Mouse (Mus musculus): ENCODE measurements around the gene Sgms2. TPM values are rescaled to one million over a fixed set of nuclear protein-coding genes. Genes with fewer than 3 reads are reported as not detected.

Sgms2 gene
- polyA plus RNA-seq, 1 experiment, result 4.2 TPM

DNA sequence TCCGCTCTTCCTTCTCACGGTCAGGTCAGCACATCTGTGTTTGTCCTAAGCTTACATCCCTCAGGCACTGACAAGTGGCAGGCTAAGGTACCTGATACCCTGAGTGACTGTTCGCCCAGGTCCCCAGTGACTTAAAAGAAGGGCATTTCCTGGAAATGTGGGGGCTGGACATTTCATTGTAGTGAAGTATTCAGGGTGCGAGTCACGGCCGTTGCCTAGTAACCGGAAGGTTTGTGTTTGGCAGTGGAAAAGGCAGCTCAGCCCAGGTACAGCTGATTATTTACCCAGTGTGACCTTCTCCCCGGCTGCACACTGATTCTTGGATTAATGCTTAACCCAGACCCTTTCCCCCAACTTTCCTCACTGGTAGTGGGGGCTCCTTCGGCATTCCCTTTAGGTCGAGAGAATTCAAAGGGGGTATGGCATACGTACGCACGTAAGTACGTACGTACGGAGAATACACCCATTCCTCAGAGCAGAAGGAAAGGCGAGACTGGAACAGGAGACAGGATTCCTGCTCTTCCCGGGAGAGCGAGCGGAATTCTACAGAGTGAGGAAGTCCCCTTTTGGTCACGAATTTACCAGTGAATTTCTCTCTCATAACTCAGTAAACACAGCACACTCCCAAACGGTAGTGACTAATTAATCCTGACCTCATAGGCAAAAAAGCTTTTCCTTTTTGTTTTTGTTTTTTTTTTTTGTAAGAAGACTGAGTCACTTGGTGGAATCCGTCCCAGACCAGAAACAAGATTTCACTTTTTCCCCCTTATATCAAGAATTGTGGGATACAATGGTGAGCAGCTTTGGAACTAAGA, 126.4 kb downstream of the Sgms2 start:
- Histone ChIP-seq H3K4me3 (peak overlapping the region; percentile 32), H3K27me3 (ENCODE audit: control insufficient read depth, insufficient read depth, insufficient read length) (no peaks in the 10 kb centered on the region), H3ac (ENCODE audit: control insufficient read depth, insufficient read length) (no peak overlapping the region)

DNA sequence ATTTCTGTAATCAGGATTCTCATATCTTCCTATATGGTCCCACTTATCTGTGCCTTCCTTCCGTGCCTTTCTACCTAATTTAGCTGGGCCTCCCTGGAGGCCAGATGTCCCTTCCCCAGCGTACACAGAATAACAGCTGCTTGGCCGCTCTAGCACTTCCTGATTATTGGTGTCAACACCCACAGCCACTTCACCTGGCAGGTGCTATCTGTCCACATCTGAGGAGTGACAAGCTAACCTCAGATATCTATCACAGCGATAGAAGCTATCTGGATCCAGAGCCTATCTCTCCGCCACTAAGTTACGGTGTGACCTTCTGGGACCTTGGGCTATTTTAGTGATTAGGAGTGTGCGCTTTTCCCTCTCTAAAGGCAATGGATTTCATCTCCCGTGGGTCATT, 127.0 kb downstream of the Sgms2 start:
- Histone ChIP-seq H3K27me3 (ENCODE audit: control insufficient read depth, insufficient read depth, insufficient read length) (no peaks in the 10 kb centered on the region), H3K36me3 (ENCODE audit: control insufficient read depth, insufficient read depth) (no peaks in the 10 kb centered on the region), H3K4me2 (ENCODE audit: low read depth) (peak overlapping the region; percentile 89), H3K4me3 (peak overlapping the region; percentile 32), H3ac (ENCODE audit: control insufficient read depth, insufficient read length) (no peak overlapping the region), H3K79me2 (ENCODE audit: control insufficient read depth, insufficient read depth) (no peaks in the 10 kb centered on the region)
- no peak for TF ChIP-seq TCF12 (IDR thresholded peaks at IDR 0.05; ENCODE audit: insufficient read depth, poor library complexity, severe bottlenecking)
- no peak for TF ChIP-seq REST (IDR thresholded peaks at IDR 0.05; ENCODE audit: insufficient read depth, insufficient read length)
- no peak for TF ChIP-seq CEBPB (IDR thresholded peaks at IDR 0.05; ENCODE audit: insufficient read depth, poor library complexity, severe bottlenecking)
- TF ChIP-seq MYOD1 (IDR thresholded peaks at IDR 0.05; ENCODE audit: control insufficient read depth in 1 of 3, insufficient read length in 2 of 3, low read depth in 2 of 3), result no peak
- TF ChIP-seq POLR2A (IDR thresholded peaks at IDR 0.05; ENCODE audit: insufficient read length, low read depth), result no peak

More for the DNA sequence above, 126.4 kb downstream of the Sgms2 start:
- peak overlapping the region; percentile 89 for H3K4me2 ChIP-seq (ENCODE audit: low read depth)
- no peaks in the 10 kb centered on the region for H3K79me2 ChIP-seq (ENCODE audit: control insufficient read depth, insufficient read depth)
- no peaks in the 10 kb centered on the region for H3K36me3 ChIP-seq (ENCODE audit: control insufficient read depth, insufficient read depth)
- TF ChIP-seq POLR2A (IDR thresholded peaks at IDR 0.05; ENCODE audit: insufficient read length, low read depth) (no peak), USF1 (IDR thresholded peaks at IDR 0.05; ENCODE audit: low read depth) (no peak), SRF (IDR thresholded peaks at IDR 0.05; ENCODE audit: control insufficient read depth, insufficient read length, low read depth) (peak; percentile 71), CEBPB (IDR thresholded peaks at IDR 0.05; ENCODE audit: insufficient read depth, poor library complexity, severe bottlenecking) (no peak), TCF3 (IDR thresholded peaks at IDR 0.05; ENCODE audit: insufficient read length, low read depth) (no peak)

DNA sequence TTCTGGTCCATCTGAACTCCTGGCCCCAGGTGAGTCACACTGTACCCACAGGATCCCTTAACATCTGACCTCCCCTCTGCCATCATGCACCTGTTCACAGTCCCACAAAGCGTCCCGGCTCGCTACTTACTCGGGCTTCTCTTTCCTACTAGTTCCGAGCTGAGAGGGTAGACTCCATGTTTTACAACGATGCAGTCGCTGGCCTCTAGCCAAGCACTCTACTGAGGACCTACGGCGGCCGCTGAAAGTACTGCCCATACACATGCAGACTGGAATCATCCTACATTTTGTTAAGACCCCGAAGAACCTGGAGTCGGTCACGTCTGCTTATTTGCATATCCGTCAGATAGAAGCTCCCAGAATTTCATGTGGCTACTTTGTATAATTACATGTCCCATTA, 127.6 kb downstream of the Sgms2 start:
- no peak overlapping the region for H3K4me2 ChIP-seq (ENCODE audit: low read depth)
- H3K79me2 ChIP-seq (ENCODE audit: control insufficient read depth, insufficient read depth), result no peaks in the 10 kb centered on the region
- H3ac ChIP-seq (ENCODE audit: control insufficient read depth, insufficient read length), result no peak overlapping the region
- peak overlapping the region; percentile 32 for H3K4me3 ChIP-seq
- H3K27me3 ChIP-seq (ENCODE audit: control insufficient read depth, insufficient read depth, insufficient read length), result no peaks in the 10 kb centered on the region
- H3K36me3 ChIP-seq (ENCODE audit: control insufficient read depth, insufficient read depth), result no peaks in the 10 kb centered on the region
- TF ChIP-seq TCF3 (IDR thresholded peaks at IDR 0.05; ENCODE audit: insufficient read length, low read depth) (no peak), TCF12 (IDR thresholded peaks at IDR 0.05; ENCODE audit: insufficient read depth, poor library complexity, severe bottlenecking) (no peak), SRF (IDR thresholded peaks at IDR 0.05; ENCODE audit: control insufficient read depth, insufficient read length, low read depth) (no peak), POLR2A (IDR thresholded peaks at IDR 0.05; ENCODE audit: insufficient read length, low read depth) (no peak), MAX (IDR thresholded peaks at IDR 0.05; ENCODE audit: low read depth) (no peak), E2F4 (IDR thresholded peaks at IDR 0.05; ENCODE audit: insufficient read depth) (no peak), USF1 (IDR thresholded peaks at IDR 0.05; ENCODE audit: low read depth) (no peak), MYOG (IDR thresholded peaks at IDR 0.05; ENCODE audit: control insufficient read depth in 1 of 3, insufficient read depth in 1 of 3, insufficient read length in 2 of 3, low read depth in 2 of 3) (no peak), REST (IDR thresholded peaks at IDR 0.05; ENCODE audit: insufficient read depth, insufficient read length) (no peak), CEBPB (IDR thresholded peaks at IDR 0.05; ENCODE audit: insufficient read depth, poor library complexity, severe bottlenecking) (no peak), MYOD1 (IDR thresholded peaks at IDR 0.05; ENCODE audit: control insufficient read depth in 1 of 3, insufficient read length in 2 of 3, low read depth in 2 of 3) (no peak), POLR2AphosphoS2 (IDR thresholded peaks at IDR 0.05; ENCODE audit: insufficient read length, low read depth) (no peak)

DNA sequence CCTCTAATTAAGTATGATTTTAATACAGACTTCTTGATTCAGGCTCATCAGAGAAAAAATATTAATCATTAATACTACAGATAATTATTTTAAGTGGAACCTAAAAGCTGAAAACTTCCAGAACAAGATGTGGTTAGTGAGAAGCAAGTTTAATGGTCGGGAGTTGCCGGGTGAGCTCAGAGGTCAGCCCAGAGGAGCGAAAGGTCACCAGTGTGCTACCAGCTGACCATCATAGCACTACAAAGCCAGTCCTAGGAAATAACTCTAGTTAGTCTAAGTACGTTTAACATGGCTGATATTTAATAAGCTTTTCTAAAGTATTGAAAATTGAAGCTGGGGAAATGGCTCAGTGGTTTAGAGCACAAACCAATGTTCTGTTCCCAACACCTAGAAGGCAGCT, 129.3 kb downstream of the Sgms2 start:
- no peak overlapping the region for H3K4me2 ChIP-seq (ENCODE audit: low read depth)
- no peaks in the 10 kb centered on the region for H3K27me3 ChIP-seq (ENCODE audit: control insufficient read depth, insufficient read depth, insufficient read length)
- no peaks in the 10 kb centered on the region for H3K36me3 ChIP-seq (ENCODE audit: control insufficient read depth, insufficient read depth)
- no peak overlapping the region for H3ac ChIP-seq (ENCODE audit: control insufficient read depth, insufficient read length)
- H3K79me2 ChIP-seq (ENCODE audit: control insufficient read depth, insufficient read depth), result no peaks in the 10 kb centered on the region
- no peak overlapping the region for H3K4me3 ChIP-seq
- no peak for TF ChIP-seq USF1 (IDR thresholded peaks at IDR 0.05; ENCODE audit: low read depth)
- no peak for TF ChIP-seq CEBPB (IDR thresholded peaks at IDR 0.05; ENCODE audit: insufficient read depth, poor library complexity, severe bottlenecking)
- no peak for TF ChIP-seq E2F4 (IDR thresholded peaks at IDR 0.05; ENCODE audit: insufficient read depth)
- no peak for TF ChIP-seq POLR2AphosphoS2 (IDR thresholded peaks at IDR 0.05; ENCODE audit: insufficient read length, low read depth)
- TF ChIP-seq MAX (IDR thresholded peaks at IDR 0.05; ENCODE audit: low read depth), result no peak
- TF ChIP-seq SRF (IDR thresholded peaks at IDR 0.05; ENCODE audit: control insufficient read depth, insufficient read length, low read depth), result no peak
- TF ChIP-seq MYOD1 (IDR thresholded peaks at IDR 0.05; ENCODE audit: control insufficient read depth in 1 of 3, insufficient read length in 2 of 3, low read depth in 2 of 3), result no peak
- TF ChIP-seq MYOG (IDR thresholded peaks at IDR 0.05; ENCODE audit: control insufficient read depth in 1 of 3, insufficient read depth in 1 of 3, insufficient read length in 2 of 3, low read depth in 2 of 3), result no peak
- no peak for TF ChIP-seq POLR2A (IDR thresholded peaks at IDR 0.05; ENCODE audit: insufficient read length, low read depth)
- no peak for TF ChIP-seq REST (IDR thresholded peaks at IDR 0.05; ENCODE audit: insufficient read depth, insufficient read length)
- TF ChIP-seq TCF12 (IDR thresholded peaks at IDR 0.05; ENCODE audit: insufficient read depth, poor library complexity, severe bottlenecking), result no peak
- TF ChIP-seq TCF3 (IDR thresholded peaks at IDR 0.05; ENCODE audit: insufficient read length, low read depth), result no peak

DNA sequence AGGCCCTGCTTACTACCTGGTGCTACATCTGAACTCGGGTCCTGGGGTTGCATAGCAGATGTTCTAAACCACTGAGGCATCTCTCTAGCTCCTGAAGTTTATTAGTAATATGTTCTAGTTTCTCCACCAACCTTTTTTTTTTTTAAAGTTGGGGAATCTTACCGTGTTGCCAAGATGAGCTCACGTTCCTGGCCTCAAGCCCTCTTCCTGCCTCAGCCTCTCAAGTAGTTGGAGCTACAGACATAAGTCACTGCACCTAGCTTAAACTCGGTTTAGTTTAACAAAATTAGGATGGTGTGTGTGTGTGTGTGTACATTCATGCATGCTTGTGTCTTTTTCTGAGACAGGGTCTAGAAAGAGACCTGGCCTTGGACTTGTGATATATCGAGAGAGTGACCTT, 132.2 kb downstream of the Sgms2 start:
- Histone ChIP-seq H3K36me3 (ENCODE audit: control insufficient read depth, insufficient read depth) (no peaks in the 10 kb centered on the region), H3K4me2 (ENCODE audit: low read depth) (no peak overlapping the region), H3ac (ENCODE audit: control insufficient read depth, insufficient read length) (no peak overlapping the region), H3K4me3 (no peak overlapping the region), H3K79me2 (ENCODE audit: control insufficient read depth, insufficient read depth) (no peaks in the 10 kb centered on the region), H3K27me3 (ENCODE audit: control insufficient read depth, insufficient read depth, insufficient read length) (no peaks in the 10 kb centered on the region)
- TF ChIP-seq SRF (IDR thresholded peaks at IDR 0.05; ENCODE audit: control insufficient read depth, insufficient read length, low read depth) (no peak), TCF3 (IDR thresholded peaks at IDR 0.05; ENCODE audit: insufficient read length, low read depth) (no peak), POLR2A (IDR thresholded peaks at IDR 0.05; ENCODE audit: insufficient read length, low read depth) (no peak), MAX (IDR thresholded peaks at IDR 0.05; ENCODE audit: low read depth) (no peak), CEBPB (IDR thresholded peaks at IDR 0.05; ENCODE audit: insufficient read depth, poor library complexity, severe bottlenecking) (no peak), TCF12 (IDR thresholded peaks at IDR 0.05; ENCODE audit: insufficient read depth, poor library complexity, severe bottlenecking) (no peak), REST (IDR thresholded peaks at IDR 0.05; ENCODE audit: insufficient read depth, insufficient read length) (no peak), POLR2AphosphoS2 (IDR thresholded peaks at IDR 0.05; ENCODE audit: insufficient read length, low read depth) (no peak), USF1 (IDR thresholded peaks at IDR 0.05; ENCODE audit: low read depth) (no peak), MYOD1 (IDR thresholded peaks at IDR 0.05; ENCODE audit: control insufficient read depth in 1 of 3, insufficient read length in 2 of 3, low read depth in 2 of 3) (no peak), MYOG (IDR thresholded peaks at IDR 0.05; ENCODE audit: control insufficient read depth in 1 of 3, insufficient read depth in 1 of 3, insufficient read length in 2 of 3, low read depth in 2 of 3) (no peak), E2F4 (IDR thresholded peaks at IDR 0.05; ENCODE audit: insufficient read depth) (no peak)
